Mouse (Mus musculus) layer of hippocampus, adult 11-12 months (tissue): Measurements from ENCODE around the gene Gkn2.

ENCODE experiments used
- DNase-seq: peaks from one replicate; pipeline ENCODE4 v3.0.0; 2022; ENCODE audit warnings: low spot score

Gkn2 gene

GRCm38 (mm10) chr6:87399886-87400566 is 26.9 kb downstream of the Gkn2 start:
- no peak for DNase-seq

- DNase-seq = no peak
Measured at GRCm38 (mm10) chr6:87401456-87401855, 28.3 kb downstream of the Gkn2 start.

GRCm38 (mm10) chr6:87412011-87412410 is 38.9 kb downstream of the Gkn2 start:
- no peak for DNase-seq

GRCm38 (mm10) chr6:87422304-87422703 is 49.1 kb downstream of the Gkn2 start:
- no peak for DNase-seq

- no peak for DNase-seq
Measured at GRCm38 (mm10) chr6:87424037-87424816, 51.1 kb downstream of the Gkn2 start.

GRCm38 (mm10) chr6:87426954-87427353 is 53.8 kb downstream of the Gkn2 start:
- no peak for DNase-seq

- no peak for DNase-seq
Measured at GRCm38 (mm10) chr6:87427616-87428015, 54.5 kb downstream of the Gkn2 start.

- no peak for DNase-seq
Measured at GRCm38 (mm10) chr6:87428487-87429044, 55.4 kb downstream of the Gkn2 start, which contains the start of gene Bmp10. Gene Bmp10, plus strand, starts transcription at chr6:87428994.
